Mouse (Mus musculus): Measurements from ENCODE around the gene Vmn1r39.
"Not testable (repeated sequence)": the region's sequence is repeated elsewhere in the genome, so short reads cannot be mapped to it uniquely, and the experiment has no call there.

Vmn1r39 gene

GRCm38 (mm10) chr6:66810509-66810908 is at the start of gene Vmn1r39:
Gene Vmn1r39 (minus strand): TSS chr6:66810609.
- DNase-seq: no peak

- DNase-seq: peak; percentile 45
Observed at GRCm38 (mm10) chr6:66859391-66859790, 49.0 kb upstream of the Vmn1r39 start.

- DNase-seq: peak; percentile 19
Observed at GRCm38 (mm10) chr6:66858356-66858755, 47.9 kb upstream of the Vmn1r39 start.

GRCm38 (mm10) chr6:66856236-66856635 is 45.8 kb upstream of the Vmn1r39 start:
- peak; percentile 43 for DNase-seq

GRCm38 (mm10) chr6:66848936-66849335 is 38.5 kb upstream of the Vmn1r39 start:
- no peak for DNase-seq

GRCm38 (mm10) chr6:66840631-66841030 is 30.2 kb upstream of the Vmn1r39 start:
- DNase-seq: peak; percentile 34

GRCm38 (mm10) chr6:66836932-66837331 is 26.5 kb upstream of the Vmn1r39 start:
- no peak for DNase-seq

GRCm38 (mm10) chr6:66806311-66806710 is 4.1 kb downstream of the Vmn1r39 start:
- no peak for DNase-seq

- DNase-seq: no peak
Observed at GRCm38 (mm10) chr6:66805713-66806112, 4.7 kb downstream of the Vmn1r39 start.

- DNase-seq: not testable (repeated sequence)
Observed at GRCm38 (mm10) chr6:66782527-66782926, 27.9 kb downstream of the Vmn1r39 start, which contains the start of gene Vmn1r38. Gene Vmn1r38 (minus strand): TSS chr6:66782627.
